Mouse (Mus musculus): Measurements from ENCODE around the gene Cdkl1. TPM values are rescaled to one million over a fixed set of nuclear protein-coding genes. Genes with fewer than 3 reads are reported as not detected.

Gene Cdkl1
- total RNA-seq, 2 experiments from 2014 or later: 43.6 to 87.6 TPM

Other genes with a start within 250 kb of the Cdkl1 start
- gene Vcpkmt, start 208.2 kb downstream of the Cdkl1 start, total RNA-seq (2015; ENCODE audit: low replicate concordance): 2.3 and 16.3 TPM in 2 replicates
- 0.42 and 0.51 TPM in 2 replicates for gene Vcpkmt, start 208.2 kb downstream of the Cdkl1 start, total RNA-seq (2017; ENCODE audit: low replicate concordance)
- 20.7 and 31.3 TPM in 2 replicates for gene Sos2, start 109.4 kb downstream of the Cdkl1 start, total RNA-seq (2015; ENCODE audit: low replicate concordance)
- 13.5 and 14.3 TPM in 2 replicates for gene Sos2, start 109.4 kb downstream of the Cdkl1 start, total RNA-seq (2017; ENCODE audit: low replicate concordance)
- gene L2hgdh, start 66.4 kb downstream of the Cdkl1 start, total RNA-seq (2015; ENCODE audit: low replicate concordance): 2.3 and 7.7 TPM in 2 replicates
- 3.3 and 3.9 TPM in 2 replicates for gene L2hgdh, start 66.4 kb downstream of the Cdkl1 start, total RNA-seq (2017; ENCODE audit: low replicate concordance)
- gene Atp5s, start 66.3 kb downstream of the Cdkl1 start, total RNA-seq (2015; ENCODE audit: low replicate concordance): 15.5 and 47.3 TPM in 2 replicates
- gene Atp5s, start 66.3 kb downstream of the Cdkl1 start, total RNA-seq (2017; ENCODE audit: low replicate concordance): 11.7 and 15.2 TPM in 2 replicates
- 5.4 and 9.6 TPM in 2 replicates for gene Atl1, start 101.3 kb upstream of the Cdkl1 start, total RNA-seq (2015; ENCODE audit: low replicate concordance)
- gene Atl1, start 101.3 kb upstream of the Cdkl1 start, total RNA-seq (2017; ENCODE audit: low replicate concordance): 12.8 and 23.0 TPM in 2 replicates
- gene Map4k5, start 101.9 kb upstream of the Cdkl1 start, total RNA-seq (2015; ENCODE audit: low replicate concordance): 320 and 330 TPM in 2 replicates
- gene Map4k5, start 101.9 kb upstream of the Cdkl1 start, total RNA-seq (2017; ENCODE audit: low replicate concordance): 596 and 599 TPM in 2 replicates
- 55.0 and 80.0 TPM in 2 replicates for gene Sav1, start 195.7 kb upstream of the Cdkl1 start, total RNA-seq (2015; ENCODE audit: low replicate concordance)
- gene Sav1, start 195.7 kb upstream of the Cdkl1 start, total RNA-seq (2017; ENCODE audit: low replicate concordance): 42.4 and 55.8 TPM in 2 replicates

Data from erythroblast, adult 5-6 weeks (primary cell).